Mouse (Mus musculus) megakaryocyte, embryonic 14.5 days (primary cell): ENCODE data around the gene Gm20481.

ENCODE experiments used
- FLI1 ChIP-seq: IDR thresholded peaks from 2 replicates; pipeline ENCODE4 v1.6.1; 2012; ENCODE audit warnings: low read length, inconsistent platforms, mixed read lengths
- GATA1 ChIP-seq: IDR thresholded peaks from 3 replicates; pipeline ENCODE4 v1.6.1; 2012; ENCODE audit warnings: mixed read lengths, low read length, inconsistent platforms, borderline replicate concordance

DNA sequence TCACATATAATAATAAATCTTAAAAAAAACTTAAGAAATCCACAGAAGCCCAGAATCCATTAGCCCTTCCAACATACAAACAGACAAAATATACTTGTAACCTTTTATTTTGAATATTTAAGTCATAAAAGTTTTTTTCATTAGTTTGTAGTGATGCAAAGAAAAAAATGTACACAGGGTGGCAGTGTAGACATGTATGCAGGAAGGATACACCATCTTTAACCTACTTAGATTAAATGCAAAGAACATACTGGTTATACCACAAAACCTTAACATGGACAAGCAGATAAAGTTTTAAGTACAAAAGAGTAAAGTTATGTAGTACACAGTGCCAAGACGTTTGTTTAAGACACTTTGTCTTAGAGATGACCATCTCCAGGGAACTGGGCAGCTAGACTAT is 13.4 kb upstream of the Gm20481 start:
- TF ChIP-seq GATA1, result no peak
- TF ChIP-seq FLI1, result no peak
